Mouse (Mus musculus) small intestine, adult 2 months (tissue): ENCODE results near the gene Rbm15. TPM values are rescaled to one million over a fixed set of nuclear protein-coding genes. Genes with fewer than 3 reads are reported as not detected.
A peak's percentile ranks its signal among the peaks of the same experiment; 100 is the strongest.

ENCODE experiments used
- H3K27ac ChIP-seq: fragments of 200-500 bp; 2 replicates; pipeline ENCODE4 v1.5.1; 2012; ENCODE audit warnings: low read depth, low read length, control low read depth, inconsistent platforms; ENCODE audit not compliant: insufficient read depth
- H3K27me3 ChIP-seq: fragments of 200-500 bp; 2 replicates; pipeline ENCODE4 v1.6.1; 2012; ENCODE audit warnings: mild to moderate bottlenecking, moderate library complexity, low read length, inconsistent platforms; ENCODE audit not compliant: control insufficient read depth, insufficient read depth
- H3K36me3 ChIP-seq: fragments of 200-500 bp; 2 replicates; pipeline ENCODE4 v1.6.1; 2012; ENCODE audit warnings: mild to moderate bottlenecking, low read length, control low read depth, inconsistent platforms; ENCODE audit not compliant: control insufficient read depth, insufficient read depth
- H3K4me1 ChIP-seq: fragments of 200-500 bp; 2 replicates; pipeline ENCODE4 v1.6.1; 2012; ENCODE audit warnings: low read length, inconsistent platforms, mixed read lengths; ENCODE audit not compliant: control insufficient read depth, insufficient read depth, insufficient read length
- H3K4me3 ChIP-seq: fragments of 200-500 bp; 2 replicates; pipeline ENCODE4 v1.5.1; 2012; ENCODE audit warnings: low read depth, mild to moderate bottlenecking, control low read depth, inconsistent platforms, low read length, moderate library complexity
- CTCF ChIP-seq: fragments of 200-500 bp; IDR thresholded peaks from 2 replicates; pipeline ENCODE4 v1.5.1; 2012; ENCODE audit warnings: low read depth, mild to moderate bottlenecking, control low read depth, inconsistent platforms, low read length, moderate library complexity, mixed read lengths; ENCODE audit not compliant: insufficient replicate concordance, insufficient read length; ENCODE audit errors: extremely low read depth
- POLR2A ChIP-seq: fragments of 200-500 bp; IDR thresholded peaks from 2 replicates; pipeline ENCODE4 v1.6.1; 2012; ENCODE audit warnings: low read depth, mild to moderate bottlenecking, control low read depth, inconsistent platforms, low read length, moderate library complexity
- WGBS: fragments of 180-500 bp; shearing (Covaris S2); methylation state at CpG from one replicate; pipeline ENCODE4 v1.1.7; 2018; 5-methylcytosine and 5-hydroxymethylcytosine counted together
- polyA plus RNA-seq: library from polyadenylated mRNA; depleted of rRNA; stranded (reverse); fragments of >200 nt; gene quantifications from 2 replicates; pipeline ENCODE4 v1.2.3, GENCODE M21; 2012; rRNA removed

The Rbm15 gene
- polyA plus RNA-seq = 2.7 and 5.6 TPM in 2 replicates

- H3K36me3 ChIP-seq = peaks cover 13% of the 10 kb centered on the region
- TF ChIP-seq CTCF (no peak), POLR2A (peak; percentile 94)
- no peaks in the 10 kb centered on the region for H3K27me3 ChIP-seq
- WGBS = under 1% methylated on average over 62 of the region's 62 CpGs
- H3K4me1 ChIP-seq = peaks cover 19% of the 10 kb centered on the region
- H3K27ac ChIP-seq = peak within 1 kb of the TSS; percentile 96
- peak within 1 kb of the TSS; percentile 84 for H3K4me3 ChIP-seq
Observed at GRCm38 (mm10) chr3:107333381-107334201, at the start of gene Rbm15. Gene Rbm15 (minus strand): TSS chr3:107333673.

- H3K27ac ChIP-seq = no peak overlapping the region
- H3K4me3 ChIP-seq = no peak overlapping the region
- 2% methylated on average over 4 of the region's 4 CpGs for WGBS
- no peak for TF ChIP-seq POLR2A
- peak; percentile 79; the same call in 1 of the 2 replicates for TF ChIP-seq CTCF
- no peaks in the 10 kb centered on the region for H3K36me3 ChIP-seq
- H3K27me3 ChIP-seq = no peaks in the 10 kb centered on the region
- H3K4me1 ChIP-seq = no peaks in the 10 kb centered on the region
Observed at GRCm38 (mm10) chr3:107379422-107379821, 45.9 kb upstream of the Rbm15 start.

DNA sequence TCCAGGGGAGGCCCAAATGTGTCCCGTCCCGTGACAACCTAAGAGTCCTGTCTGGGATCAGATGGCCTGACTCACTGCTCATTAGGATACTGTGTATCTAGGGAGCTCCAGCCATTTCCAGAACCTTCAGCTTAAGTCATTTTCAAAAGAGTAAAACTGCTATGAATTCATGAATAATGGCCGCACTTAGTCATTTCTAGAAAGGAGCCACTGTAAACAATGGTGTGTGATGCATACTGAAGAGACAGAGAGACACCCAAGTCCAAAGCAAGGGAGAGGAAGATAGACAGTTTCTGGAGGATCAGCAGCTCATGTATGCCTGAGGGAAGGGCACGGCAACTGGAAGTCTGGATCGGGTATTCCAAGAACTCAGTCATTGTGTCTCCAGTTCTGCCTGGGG lies 45.2 kb upstream of the Rbm15 start:
- WGBS = 85% methylated on average over 5 of the region's 5 CpGs
- Histone ChIP-seq H3K4me1 (no peaks in the 10 kb centered on the region), H3K36me3 (no peaks in the 10 kb centered on the region), H3K27ac (no peak overlapping the region), H3K4me3 (no peak overlapping the region), H3K27me3 (no peaks in the 10 kb centered on the region)
- no peak for TF ChIP-seq CTCF
- no peak for TF ChIP-seq POLR2A

DNA sequence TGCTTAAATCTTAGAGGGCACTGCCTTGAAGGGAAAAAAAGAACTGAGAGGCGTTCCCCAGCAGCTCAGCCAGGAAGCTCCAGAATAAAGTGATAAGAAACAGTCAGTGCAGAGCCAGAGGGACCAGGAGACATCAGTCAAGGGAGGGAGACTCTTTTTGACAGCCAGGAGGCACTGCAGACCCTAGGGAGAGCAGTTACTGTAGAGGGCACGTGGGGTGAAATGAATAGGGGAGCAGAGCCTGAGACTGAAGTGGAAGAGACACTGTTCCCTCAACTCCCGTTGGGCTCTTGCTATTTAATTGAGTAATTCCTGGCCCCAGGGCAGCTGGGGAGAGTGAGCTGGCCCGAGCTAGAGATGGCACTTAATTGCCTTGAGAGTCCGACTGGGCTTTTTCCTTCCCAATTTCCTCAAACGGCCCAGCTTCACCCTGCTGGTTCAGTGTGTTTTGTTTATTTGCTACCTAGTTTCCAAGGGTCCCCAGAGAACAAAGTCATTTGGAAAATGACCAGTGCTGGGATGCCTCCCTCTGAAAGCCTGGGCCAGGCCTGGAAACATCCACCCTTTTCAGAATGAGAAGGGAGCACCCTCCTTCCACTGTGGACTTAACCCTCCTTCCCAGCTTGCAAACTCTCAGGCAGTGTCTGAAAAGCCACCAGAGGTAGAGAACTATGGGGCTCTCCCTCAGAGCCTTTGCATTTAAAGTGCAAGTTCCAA lies 41.6 kb upstream of the Rbm15 start:
- WGBS = 15% methylated on average over 6 of the region's 6 CpGs
- no peak overlapping the region for H3K27ac ChIP-seq
- H3K27me3 ChIP-seq = no peaks in the 10 kb centered on the region
- no peaks in the 10 kb centered on the region for H3K4me1 ChIP-seq
- H3K4me3 ChIP-seq = no peak overlapping the region
- TF ChIP-seq CTCF (no peak), POLR2A (no peak)
- H3K36me3 ChIP-seq = no peaks in the 10 kb centered on the region

DNA sequence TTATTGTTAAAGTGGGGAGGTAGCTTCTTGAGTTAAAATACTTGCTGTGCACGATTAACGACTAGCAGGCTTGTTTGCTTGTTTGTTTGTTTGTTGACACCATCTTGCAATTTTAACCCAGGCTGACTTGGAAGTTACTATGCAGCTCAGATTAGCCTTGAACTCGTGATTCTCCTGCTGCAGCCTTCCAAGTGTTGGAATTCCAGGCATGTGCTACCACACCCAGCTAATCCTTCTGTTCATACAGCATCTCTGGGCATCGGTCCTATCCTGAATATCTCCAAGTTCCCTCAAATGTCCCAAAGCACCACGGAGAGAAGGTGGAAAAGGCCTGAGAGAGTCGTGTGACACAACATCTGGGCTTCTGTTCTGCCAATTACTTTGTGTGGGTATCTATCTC lies 35.7 kb upstream of the Rbm15 start:
- Histone ChIP-seq H3K4me1 (no peaks in the 10 kb centered on the region), H3K36me3 (no peaks in the 10 kb centered on the region), H3K27ac (no peak overlapping the region), H3K27me3 (no peaks in the 10 kb centered on the region), H3K4me3 (no peak overlapping the region)
- 59% methylated on average over 6 of the region's 6 CpGs for WGBS
- TF ChIP-seq CTCF (no peak), POLR2A (no peak)

DNA sequence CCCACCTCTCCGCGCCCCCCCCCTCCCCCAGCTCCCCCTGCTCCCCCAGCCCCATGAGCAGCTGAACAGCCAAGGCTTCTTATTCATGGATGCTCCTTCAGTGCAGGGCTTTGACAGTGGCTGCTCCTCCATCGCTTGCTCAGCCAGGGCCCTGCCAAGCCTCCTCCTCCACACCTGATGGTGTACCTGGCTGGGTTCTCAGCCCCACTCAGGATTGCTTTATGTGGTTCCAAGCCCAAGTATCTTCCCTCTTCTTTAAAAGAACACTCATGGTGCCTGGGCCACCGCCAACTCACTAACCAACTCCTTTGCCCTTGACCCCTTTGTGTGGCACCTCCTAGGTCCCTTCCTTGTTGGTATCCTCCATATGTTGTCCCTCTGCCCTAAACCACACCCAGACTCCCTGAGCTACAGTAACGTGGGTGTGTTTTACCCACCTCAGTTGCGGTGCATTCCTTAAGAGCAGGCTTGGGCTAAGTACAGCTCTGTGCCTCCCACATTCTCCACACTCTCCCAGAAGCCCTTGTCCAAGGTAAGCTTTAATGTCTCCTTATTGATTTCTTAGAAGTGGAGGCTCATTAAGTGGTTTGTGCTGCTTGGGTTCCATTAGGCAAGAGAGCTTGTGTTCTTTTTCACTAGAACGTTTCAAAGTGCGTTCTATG lies 34.6 kb upstream of the Rbm15 start:
- Histone ChIP-seq H3K4me1 (no peaks in the 10 kb centered on the region), H3K27me3 (no peaks in the 10 kb centered on the region), H3K4me3 (no peak overlapping the region), H3K27ac (no peak overlapping the region), H3K36me3 (no peaks in the 10 kb centered on the region)
- WGBS = 72% methylated on average over 8 of the region's 8 CpGs
- TF ChIP-seq CTCF (no peak), POLR2A (no peak)

- no peaks in the 10 kb centered on the region for H3K27me3 ChIP-seq
- H3K4me1 ChIP-seq = no peaks in the 10 kb centered on the region
- 81% methylated on average over 4 of the region's 4 CpGs for WGBS
- TF ChIP-seq POLR2A (no peak), CTCF (no peak)
- no peaks in the 10 kb centered on the region for H3K36me3 ChIP-seq
- H3K27ac ChIP-seq = no peak overlapping the region
- H3K4me3 ChIP-seq = no peak overlapping the region
Observed at GRCm38 (mm10) chr3:107365341-107365740, 31.9 kb upstream of the Rbm15 start.
